Mouse (Mus musculus) lung, adult 2 months (tissue): Measurements from ENCODE around the gene Ttc30a1.

Experiments
- CTCF ChIP-seq: fragments of 200-500 bp; IDR thresholded peaks from 2 replicates; pipeline ENCODE4 v1.5.1; 2011; ENCODE audit warnings: mild to moderate bottlenecking, low read length, control low read depth; ENCODE audit not compliant: insufficient read depth
- POLR2A ChIP-seq: fragments of 200-500 bp; IDR thresholded peaks from 2 replicates; pipeline ENCODE4 v1.6.1; 2011; ENCODE audit warnings: low read depth, mild to moderate bottlenecking, control low read depth, low read length, borderline replicate concordance; ENCODE audit errors: extremely low read depth

DNA sequence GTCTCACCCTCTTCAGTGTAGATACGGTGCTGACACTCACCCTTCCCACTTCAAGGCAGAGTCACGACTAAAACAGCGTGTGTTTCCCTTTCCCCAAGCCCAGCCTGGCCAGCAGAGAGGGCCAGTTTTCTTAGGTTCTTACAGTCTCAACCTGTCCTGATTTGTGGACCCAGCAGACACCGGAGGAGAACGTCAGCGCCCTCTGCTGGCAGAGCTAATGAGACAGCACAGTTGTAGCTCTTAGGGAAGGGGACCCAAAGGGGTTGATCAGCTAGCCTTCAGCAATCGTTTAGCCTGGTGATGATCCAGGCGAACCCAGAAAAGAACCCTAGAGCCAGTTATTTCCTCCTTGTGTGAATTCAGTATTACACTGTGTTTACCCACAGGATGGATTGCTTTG lies 19.6 kb upstream of the Ttc30a1 start:
- TF ChIP-seq CTCF: peak; percentile 92
- no peak for TF ChIP-seq POLR2A
